Mouse (Mus musculus): ENCODE measurements at regions not wholly inside any gene's neighbourhood (a gene's known extent, or its start where the extent isn't known, plus 50 kb on each side); places are given as distances from the start of the nearest gene placed in this dataset.

DNA sequence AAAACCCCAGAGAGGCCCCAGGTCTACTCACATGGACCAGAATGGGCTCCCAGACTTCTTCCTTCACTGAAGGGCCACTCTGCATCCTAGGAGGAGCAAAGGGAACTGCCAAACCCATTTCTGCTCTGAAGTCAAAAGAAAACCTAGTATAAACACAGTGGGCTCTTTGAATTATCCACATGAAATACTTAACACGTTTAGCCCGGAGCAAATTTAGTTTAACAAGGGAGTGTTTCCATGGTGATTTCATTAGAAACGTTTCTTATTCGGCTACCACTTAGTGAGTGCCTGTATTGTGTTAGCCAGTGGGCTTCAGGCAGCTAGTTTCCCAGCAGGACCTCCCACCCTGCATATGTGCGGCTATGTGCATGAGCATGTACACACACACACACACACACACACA lies 69.4 kb downstream of the Thnsl2 start:
- peak; percentile 66 for DNase-seq
- H3K9ac ChIP-seq (replicated peaks; ENCODE audit: low read length) = no peak overlapping the region
- no peak for ATAC-seq (ENCODE audit: low FRiP score, low TSS enrichment)
- no peaks in the 10 kb centered on the region for H3K9me3 ChIP-seq (ENCODE audit: control insufficient read depth, low read length)
- H3K4me3 ChIP-seq (replicated peaks; ENCODE audit: low read depth, low read length) = no peak overlapping the region
- no peaks in the 10 kb centered on the region for H3K36me3 ChIP-seq (ENCODE audit: control insufficient read depth, insufficient read depth, low read length)
- H3K4me2 ChIP-seq (ENCODE audit: low read length) = no peak overlapping the region
- no peaks in the 10 kb centered on the region for H3K27me3 ChIP-seq (ENCODE audit: control insufficient read depth, insufficient read depth, low read length)
- 11% methylated on average over 5 of the region's 5 CpGs for whole genome bisulfite sequencing
- H3K27ac ChIP-seq (replicated peaks; ENCODE audit: low read depth, low read length) = no peak overlapping the region
- H3K4me1 ChIP-seq (ENCODE audit: control insufficient read depth, insufficient read depth, low read length) = 0 out of 2 replicates have a peak, but pooled peaks cover 5% of the 10 kb centered on the region
